Mouse (Mus musculus) adrenal gland, postnatal 4 days (tissue): ENCODE data around the gene Fbxl13. TPM values are rescaled to one million over a fixed set of nuclear protein-coding genes. Genes with fewer than 3 reads are reported as not detected.
"Not testable (repeated sequence)": the region's sequence is repeated elsewhere in the genome, so short reads cannot be mapped to it uniquely, and the experiment has no call there.

Experiments
- DNase-seq, 2 experiments: peaks; one replicate each; pipeline ENCODE4 v3.0.0; 2021 to 2022; ENCODE audit warnings: low spot score in 2 of 2, mixed read lengths in 2 of 2
- total RNA-seq, 2 experiments: library from RNA; stranded (reverse); gene quantifications; 2 replicates each; pipeline ENCODE4 v1.2.3; 2021

Gene Fbxl13
- total RNA-seq, 2 experiments from 2014 or later = 0.20 to 0.25 TPM

- no peak for DNase-seq
Measured at GRCm38 (mm10) chr5:21658038-21658437, 12.6 kb upstream of the Fbxl13 start.

GRCm38 (mm10) chr5:21656912-21657311 lies 11.5 kb upstream of the Fbxl13 start:
- DNase-seq = no peak

GRCm38 (mm10) chr5:21651885-21652612 lies 6.6 kb upstream of the Fbxl13 start:
- DNase-seq = no peak

DNA sequence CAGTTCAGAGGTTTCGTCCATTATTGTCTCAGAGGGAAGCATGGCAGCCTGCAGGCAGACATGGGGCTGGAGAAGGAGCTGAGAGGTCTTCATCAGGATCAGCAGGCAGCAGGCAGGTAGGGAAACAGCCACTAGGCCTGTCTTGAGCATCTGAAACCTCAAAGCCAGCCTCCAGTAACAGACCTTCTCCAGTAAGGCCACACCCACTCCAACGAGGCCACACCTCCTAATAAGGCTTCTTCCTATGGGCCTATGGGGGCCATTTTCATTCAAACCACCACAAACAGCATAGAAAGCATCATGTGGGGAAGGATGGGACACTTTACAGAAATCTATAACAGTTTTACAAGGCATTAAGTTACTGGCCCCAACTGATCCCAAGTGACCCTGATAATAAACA lies 5.3 kb upstream of the Fbxl13 start:
- no peak for DNase-seq

- no peak for DNase-seq
Measured at GRCm38 (mm10) chr5:21646133-21646491, 678 bp upstream of the Fbxl13 start.

GRCm38 (mm10) chr5:21644891-21645438 lies 469 bp downstream of the Fbxl13 start:
- DNase-seq = peak in 1 of 2 experiments; percentile 7

- DNase-seq = no peak
Measured at GRCm38 (mm10) chr5:21643606-21644005, 1.8 kb downstream of the Fbxl13 start.

DNA sequence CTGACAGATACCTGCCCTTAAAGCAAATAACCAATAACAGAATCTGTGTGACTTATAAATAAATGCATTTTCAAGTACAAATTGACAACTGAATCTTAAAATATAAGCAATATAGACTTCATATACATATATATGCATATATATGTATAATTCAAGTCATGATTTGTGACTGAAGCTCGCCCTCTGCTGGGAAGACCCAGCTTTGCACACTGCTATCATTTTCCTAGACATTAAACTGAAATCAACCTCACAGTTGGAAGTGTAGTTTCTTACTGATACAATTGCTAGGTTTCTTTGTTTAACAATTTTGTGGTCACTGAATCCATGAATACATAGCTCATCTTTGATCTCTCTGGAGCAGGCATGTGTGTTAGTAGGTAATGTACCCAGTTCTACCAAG lies 4.5 kb downstream of the Fbxl13 start:
- DNase-seq = no peak

- no peak for DNase-seq
Measured at GRCm38 (mm10) chr5:21625916-21626315, 19.5 kb downstream of the Fbxl13 start.

- DNase-seq = no peak
Measured at GRCm38 (mm10) chr5:21616450-21617009, 28.9 kb downstream of the Fbxl13 start.

DNA sequence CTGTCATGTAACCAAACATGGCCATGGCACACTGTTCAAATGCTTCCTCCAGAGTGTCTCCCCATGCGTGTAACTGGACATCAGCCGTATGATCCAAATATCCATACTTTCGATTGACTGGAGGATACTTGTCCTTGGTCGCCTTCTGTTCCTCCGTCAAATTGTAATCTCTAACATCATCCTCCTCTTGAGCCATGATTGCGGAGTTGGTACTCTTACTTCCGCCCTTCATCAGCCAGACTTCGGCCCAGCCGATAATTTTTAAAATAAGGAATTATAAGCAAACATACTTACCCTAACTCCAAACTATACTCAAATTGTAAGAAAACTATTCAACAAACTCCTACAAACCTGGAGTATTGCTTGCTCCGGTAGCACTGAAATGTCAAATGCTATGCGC lies 31.1 kb downstream of the Fbxl13 start:
- not testable (repeated sequence) for DNase-seq

DNA sequence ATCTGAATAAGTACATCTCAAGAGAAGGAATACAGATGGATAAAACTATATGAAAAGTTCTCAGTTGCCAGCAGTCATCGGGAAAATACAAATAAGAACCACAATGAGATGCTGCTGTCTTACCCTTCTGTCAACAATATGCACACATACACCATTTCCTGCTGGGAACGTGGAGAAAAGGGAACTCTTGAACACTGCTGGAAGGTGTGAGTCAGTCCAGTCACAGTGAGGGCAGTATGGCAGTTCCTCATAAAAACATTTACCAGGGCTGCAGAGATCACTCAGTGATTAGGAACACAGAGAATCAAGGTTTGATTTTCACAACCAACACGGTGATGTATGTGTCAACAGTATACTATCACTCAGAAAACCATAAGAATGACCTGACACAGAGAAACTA lies 34.4 kb downstream of the Fbxl13 start:
- no peak for DNase-seq

DNA sequence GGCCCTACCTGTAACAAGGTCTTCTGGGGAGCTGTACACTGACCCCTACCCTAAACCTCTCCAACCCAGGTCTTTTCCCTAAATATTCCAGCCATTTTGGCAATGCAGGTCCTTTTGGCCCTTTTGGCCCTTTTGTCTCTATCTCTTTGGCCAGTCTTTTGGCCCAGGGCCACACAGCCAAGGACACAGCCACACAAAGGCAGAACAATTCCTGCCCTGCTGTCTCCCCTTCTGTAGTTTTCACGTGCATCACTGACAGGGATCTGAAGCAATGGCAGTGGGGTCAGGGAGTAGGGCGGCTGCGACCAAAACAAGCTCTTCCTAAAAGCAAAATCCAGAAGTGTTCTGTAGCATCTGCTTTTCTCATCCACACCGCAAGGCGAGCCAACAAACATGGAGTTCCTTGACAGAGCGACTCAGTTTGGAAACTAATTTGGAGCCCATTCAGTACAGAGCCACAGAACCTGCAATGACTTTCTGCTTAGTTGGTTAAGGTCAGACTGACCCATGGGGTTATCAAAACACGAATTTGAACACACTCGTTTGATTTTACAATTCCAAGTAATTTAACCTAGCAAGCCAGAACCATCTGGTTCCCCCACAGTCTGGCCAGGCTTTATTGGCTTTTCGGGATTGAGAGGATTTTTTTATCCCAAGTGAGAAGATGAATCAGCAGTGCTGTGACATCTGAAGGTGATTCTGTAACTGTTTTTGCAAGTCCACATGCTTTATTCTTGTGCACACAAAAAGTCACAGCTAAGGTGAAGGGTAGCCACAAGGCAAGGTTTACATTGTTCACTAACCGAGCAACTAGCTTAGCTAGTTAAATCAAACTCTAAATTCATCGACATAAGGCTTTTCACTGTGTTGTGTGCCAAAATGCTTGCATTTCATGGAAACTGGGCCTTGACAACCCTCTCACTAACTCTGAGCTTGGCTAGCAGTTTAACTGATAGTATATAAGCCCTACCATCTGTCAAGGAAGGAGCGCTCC lies 36.8 kb downstream of the Fbxl13 start:
- no peak for DNase-seq

DNA sequence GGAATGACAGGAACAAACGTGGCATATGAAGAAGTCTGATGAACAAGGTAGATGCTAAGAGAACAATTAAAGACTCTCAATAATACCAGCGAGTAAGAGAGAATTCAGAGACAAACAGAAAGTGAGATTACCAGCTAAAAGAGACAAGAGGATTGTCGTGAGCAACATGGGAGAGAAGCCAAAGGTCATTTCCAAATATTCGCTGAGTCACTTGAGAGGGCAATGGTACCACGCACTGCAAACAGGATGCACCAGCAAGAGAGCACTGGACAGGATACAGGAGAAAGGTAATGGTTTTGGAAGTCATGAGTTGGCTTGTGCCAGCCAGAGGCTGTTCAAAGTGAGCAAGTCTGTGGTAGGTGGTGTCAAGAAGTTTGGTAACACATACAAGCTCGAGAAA lies 39.5 kb downstream of the Fbxl13 start:
- DNase-seq = no peak

DNA sequence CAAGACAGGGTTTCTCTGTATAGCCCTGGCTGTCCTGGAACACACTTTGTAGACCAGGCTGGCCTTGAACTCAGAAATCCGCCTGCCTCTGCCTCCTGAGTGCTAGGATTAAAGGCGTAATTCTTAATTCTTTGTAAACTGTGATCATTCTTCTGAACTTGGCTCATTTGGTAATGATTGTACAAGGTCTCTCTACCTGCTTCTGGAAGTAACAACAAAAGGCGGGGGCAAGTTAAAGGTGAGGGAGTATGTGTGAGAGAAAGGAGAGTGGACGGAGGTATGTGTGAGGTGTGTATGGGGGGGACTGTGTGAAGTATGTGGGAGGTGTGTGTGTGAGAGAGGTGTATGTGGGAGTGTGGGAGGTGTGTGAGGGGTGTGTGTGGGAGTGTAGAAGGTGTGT lies 45.5 kb downstream of the Fbxl13 start:
- DNase-seq = no peak

- not testable (repeated sequence) for DNase-seq
Measured at GRCm38 (mm10) chr5:21599536-21599935, 45.9 kb downstream of the Fbxl13 start.

GRCm38 (mm10) chr5:21593201-21593709 lies 52.2 kb downstream of the Fbxl13 start:
- DNase-seq = no peak

- no peak for DNase-seq
Measured at GRCm38 (mm10) chr5:21592106-21592505, 53.3 kb downstream of the Fbxl13 start.

- no peak for DNase-seq
Measured at GRCm38 (mm10) chr5:21588220-21588619, 57.2 kb downstream of the Fbxl13 start.

DNA sequence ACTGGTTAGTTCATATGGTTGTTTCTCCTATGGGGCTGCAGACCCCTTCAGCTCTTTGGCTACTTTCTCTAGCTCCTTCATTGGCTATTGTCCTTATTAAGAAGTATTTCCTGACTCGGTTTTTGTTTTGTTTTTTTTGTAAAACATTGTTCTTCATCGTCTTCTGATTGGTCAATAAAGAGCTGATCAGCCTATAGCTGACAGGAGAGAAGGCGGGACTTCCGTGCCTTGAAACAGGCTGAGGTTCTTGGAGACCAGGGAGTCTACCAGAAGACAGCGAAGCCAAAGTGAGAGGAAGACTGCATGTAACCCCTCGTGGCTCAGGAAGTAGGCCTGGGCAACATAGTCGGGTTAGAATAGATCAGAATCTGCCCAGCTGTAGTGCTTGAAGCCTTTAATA lies 57.8 kb downstream of the Fbxl13 start:
- no peak for DNase-seq

DNA sequence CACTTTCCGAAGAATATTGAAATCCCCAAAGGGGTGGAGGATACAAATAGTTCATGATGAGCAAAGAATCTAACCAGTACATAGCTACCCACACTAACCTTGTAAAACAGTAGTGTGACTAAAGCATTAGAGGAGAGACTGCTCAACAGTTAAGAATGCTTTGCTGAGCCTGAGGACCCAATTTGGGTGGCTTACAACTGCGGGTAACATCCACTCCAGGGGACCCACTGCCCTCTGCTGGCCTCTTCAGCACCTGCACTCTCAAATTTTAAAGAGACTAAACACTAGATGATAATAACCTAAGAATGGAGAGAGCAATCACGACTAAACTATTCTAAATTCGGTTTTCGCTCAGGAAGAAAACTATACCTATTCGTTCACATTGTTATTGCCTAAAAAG lies 58.7 kb downstream of the Fbxl13 start:
- DNase-seq = no peak
